Mouse (Mus musculus) kidney, postnatal 0 days (tissue): Measurements from ENCODE around the gene Hist1h2bc. TPM values are rescaled to one million over a fixed set of nuclear protein-coding genes. Genes with fewer than 3 reads are reported as not detected.

Experiments
- ATAC-seq: fragments of 200-750 bp; cut with Nextera tagmentation; replicated peaks from 2 replicates; pipeline ENCODE4 v1.8.0; 2017; ENCODE audit warnings: low read depth, moderate number of reproducible peaks, moderate TSS enrichment, moderate library complexity; ENCODE audit not compliant: low FRiP score
- DNase-seq: peaks from one replicate; pipeline ENCODE4 v3.0.0-alpha.2; 2016; ENCODE audit warnings: low spot score
- H3K27ac ChIP-seq: fragments of 300-500 bp; sonication (generic); 2 replicates; pipeline ENCODE4 v1.5.1; 2014; ENCODE audit warnings: mild to moderate bottlenecking
- H3K27me3 ChIP-seq: fragments of 300-500 bp; sonication (generic); 2 replicates; pipeline ENCODE4 v1.6.1; 2014; ENCODE audit warnings: low read length, mixed read lengths; ENCODE audit not compliant: insufficient read depth
- H3K36me3 ChIP-seq: fragments of 300-500 bp; sonication (generic); 2 replicates; pipeline ENCODE4 v1.6.1; 2014; ENCODE audit warnings: low read length, mixed read lengths; ENCODE audit not compliant: insufficient read depth
- H3K4me1 ChIP-seq: fragments of 300-500 bp; sonication (generic); replicated peaks from 2 replicates; pipeline ENCODE4 v1.6.1; 2014; ENCODE audit warnings: antibody characterized with exemption, low read length, mixed read lengths; ENCODE audit not compliant: insufficient read depth
- H3K4me2 ChIP-seq: fragments of 300-500 bp; sonication (generic); 2 replicates; pipeline ENCODE4 v1.6.1; 2014; ENCODE audit warnings: mild to moderate bottlenecking, low read length, moderate library complexity, mixed read lengths
- H3K4me3 ChIP-seq: fragments of 300-500 bp; sonication (generic); replicated peaks from 2 replicates; pipeline ENCODE4 v1.5.1; 2014; ENCODE audit warnings: low read depth, low read length
- H3K9ac ChIP-seq: fragments of 300-500 bp; sonication (generic); 2 replicates; pipeline ENCODE4 v1.6.1; 2014; ENCODE audit warnings: low read depth, low read length
- H3K9me3 ChIP-seq: fragments of 300-500 bp; sonication (generic); replicated peaks from 2 replicates; pipeline ENCODE4 v1.6.1; 2016; ENCODE audit warnings: low read length, inconsistent platforms, mixed read lengths
- CTCF ChIP-seq: IDR thresholded peaks from 2 replicates; pipeline ENCODE4 v1.5.1; 2016; ENCODE audit warnings: antibody characterized with exemption, low read depth, mild to moderate bottlenecking, moderate library complexity
- WGBS: fragments of 180-500 bp; shearing (Covaris S2); extraction: QIAGEN DNeasy Blood & Tissue Kit; methylation state at CpG from one replicate; pipeline ENCODE4 v1.1.7; 2014; 5-methylcytosine and 5-hydroxymethylcytosine counted together
- microRNA-seq: library from miRNA; unstranded; fragments of <30 nt; microRNA quantifications from one replicate; pipeline ENCODE4, GENCODE M21; 2016
- polyA plus RNA-seq: library from polyadenylated mRNA; unstranded; fragments of >200 nt; fragmentation: Nextera tagmentation; extraction: Ambion mirVana; gene quantifications from 2 replicates; pipeline ENCODE4 v1.2.1, GENCODE M21; 2015

The Hist1h2bc gene
- polyA plus RNA-seq, 1 experiment from 2014 or later, result 139 TPM

DNA sequence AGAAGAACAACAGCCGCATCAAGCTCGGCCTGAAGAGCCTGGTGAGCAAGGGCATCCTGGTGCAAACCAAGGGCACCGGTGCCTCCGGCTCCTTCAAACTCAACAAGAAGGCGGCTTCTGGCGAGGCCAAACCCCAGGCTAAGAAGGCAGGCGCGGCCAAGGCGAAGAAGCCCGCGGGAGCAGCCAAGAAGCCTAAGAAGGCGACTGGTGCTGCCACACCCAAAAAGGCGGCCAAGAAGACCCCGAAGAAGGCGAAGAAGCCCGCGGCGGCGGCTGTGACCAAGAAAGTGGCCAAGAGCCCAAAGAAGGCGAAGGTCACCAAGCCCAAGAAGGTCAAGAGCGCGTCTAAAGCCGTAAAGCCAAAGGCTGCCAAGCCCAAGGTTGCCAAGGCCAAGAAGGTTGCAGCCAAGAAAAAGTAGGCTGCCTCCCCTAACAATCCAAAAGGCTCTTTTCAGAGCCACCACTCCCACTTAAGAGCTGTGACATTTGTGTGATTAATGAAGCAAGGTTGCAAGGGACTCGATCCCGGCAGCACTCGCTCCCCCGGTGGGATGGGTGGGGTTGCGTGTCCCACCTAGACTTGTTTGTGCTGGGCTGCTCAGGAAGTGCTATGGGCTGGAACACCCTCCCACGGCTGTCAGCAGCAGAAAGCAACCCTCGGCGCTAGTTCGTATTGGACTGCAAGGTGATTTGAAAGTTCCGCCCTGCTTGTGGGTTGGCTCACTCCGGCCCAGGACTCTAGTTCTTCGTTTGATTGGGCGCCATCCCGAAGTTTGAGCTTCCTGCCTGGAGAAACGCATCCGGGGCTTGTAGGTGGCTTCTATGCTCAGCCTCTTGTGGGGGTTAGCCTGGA is 55.3 kb downstream of the Hist1h2bc start:
- Histone ChIP-seq H3K4me3 (peak overlapping the region; percentile 68), H3K4me2 (peak overlapping the region; percentile 90), H3K27ac (peak overlapping the region; percentile 99), H3K36me3 (no peaks in the 10 kb centered on the region), H3K27me3 (no peaks in the 10 kb centered on the region), H3K9me3 (no peaks in the 10 kb centered on the region), H3K4me1 (no peaks in the 10 kb centered on the region), H3K9ac (peak overlapping the region; percentile 92)
- DNase-seq (peak; percentile 99), ATAC-seq (peak; percentile 86)
- WGBS, result 0% methylated on average over 39 of the region's 39 CpGs
- no peak for TF ChIP-seq CTCF

- DNase-seq (no peak), ATAC-seq (no peak; the same call in 1 of the 2 replicates)
- peak overlapping the region; percentile 68 for H3K4me3 ChIP-seq
- no peak for TF ChIP-seq CTCF
- no peaks in the 10 kb centered on the region for H3K27me3 ChIP-seq
- H3K4me2 ChIP-seq, result peak overlapping the region; percentile 90
- no peaks in the 10 kb centered on the region for H3K4me1 ChIP-seq
- H3K27ac ChIP-seq, result peak overlapping the region; percentile 99
- 1% methylated on average over 14 of the region's 14 CpGs for WGBS
- H3K36me3 ChIP-seq, result no peaks in the 10 kb centered on the region
- H3K9ac ChIP-seq, result peak overlapping the region; percentile 92
- H3K9me3 ChIP-seq, result no peaks in the 10 kb centered on the region
These were observed 55.9 kb downstream of the Hist1h2bc start for GRCm38 (mm10) chr13:23739922-23740252.

- no peak for ATAC-seq
- Histone ChIP-seq H3K9me3 (no peaks in the 10 kb centered on the region), H3K27me3 (no peaks in the 10 kb centered on the region), H3K4me1 (no peaks in the 10 kb centered on the region), H3K9ac (peak overlapping the region; percentile 92), H3K27ac (peak overlapping the region; percentile 99), H3K36me3 (no peaks in the 10 kb centered on the region), H3K4me2 (peak overlapping the region; percentile 90), H3K4me3 (peak overlapping the region; percentile 68)
- TF ChIP-seq CTCF, result no peak
- DNase-seq, result no peak
- whole genome bisulfite sequencing, result 22% methylated on average over 13 of the region's 13 CpGs
These were observed 56.3 kb downstream of the Hist1h2bc start for GRCm38 (mm10) chr13:23740256-23740840.

GRCm38 (mm10) chr13:23740910-23741309 is 56.9 kb downstream of the Hist1h2bc start:
- Histone ChIP-seq H3K4me2 (peak overlapping the region; percentile 90), H3K4me3 (no peak overlapping the region), H3K27me3 (no peaks in the 10 kb centered on the region), H3K9ac (no peak overlapping the region), H3K4me1 (no peaks in the 10 kb centered on the region), H3K36me3 (no peaks in the 10 kb centered on the region), H3K27ac (no peak overlapping the region), H3K9me3 (no peaks in the 10 kb centered on the region)
- TF ChIP-seq CTCF, result no peak
- no peak for DNase-seq
- WGBS, result 49% methylated on average over 5 of the region's 5 CpGs
- ATAC-seq, result no peak

DNA sequence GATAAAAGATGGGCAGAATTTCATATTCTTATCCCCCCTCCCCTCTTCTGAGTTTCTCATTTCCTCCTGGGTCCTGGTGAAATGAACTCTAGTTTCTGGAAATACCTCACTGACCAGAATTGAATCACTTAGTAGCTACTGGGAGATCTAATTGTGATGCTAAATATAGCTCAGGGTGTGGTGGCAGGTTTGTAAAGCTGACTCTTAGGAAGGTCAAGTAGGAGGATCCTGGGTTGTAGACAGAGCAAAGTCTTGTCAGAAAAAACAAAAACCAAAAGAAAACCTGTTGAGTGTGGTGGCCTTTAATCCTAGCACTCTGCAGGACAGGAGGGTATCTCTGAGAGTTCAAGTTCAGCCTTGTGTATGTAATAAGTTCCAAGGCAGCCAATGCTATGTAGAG is 58.0 kb downstream of the Hist1h2bc start:
- Histone ChIP-seq H3K36me3 (no peaks in the 10 kb centered on the region), H3K4me2 (no peak overlapping the region), H3K27ac (no peak overlapping the region), H3K9ac (no peak overlapping the region), H3K4me3 (no peak overlapping the region), H3K9me3 (no peaks in the 10 kb centered on the region), H3K4me1 (no peaks in the 10 kb centered on the region), H3K27me3 (no peaks in the 10 kb centered on the region)
- no peak for DNase-seq
- no peak for ATAC-seq
- TF ChIP-seq CTCF, result no peak

Small RNA genes within 50 kb of the gene (microRNA-seq; reads per million reads assigned to microRNA genes)
- gene Gm44350, result not detected

Other genes starting within 250 kb of the Hist1h2bc start
- 0.06 TPM in 1 of 2 replicates, not detected in the other for gene Btn1a1, start 218.3 kb upstream of the Hist1h2bc start, polyA plus RNA-seq
- 0.13 and 0.28 TPM in 2 replicates for gene Btn2a2, start 195.3 kb upstream of the Hist1h2bc start, polyA plus RNA-seq
- 7.6 and 8.3 TPM in 2 replicates for gene Hist1h4h, start 153.1 kb upstream of the Hist1h2bc start, polyA plus RNA-seq
- gene Hist1h2af, start 150.3 kb upstream of the Hist1h2bc start, polyA plus RNA-seq, result 3.3 and 4.9 TPM in 2 replicates
- 3.9 and 4.0 TPM in 2 replicates for gene Hist1h3g, start 148.8 kb upstream of the Hist1h2bc start, polyA plus RNA-seq
- 0.37 and 0.43 TPM in 2 replicates for gene Hist1h2bh, start 140.8 kb upstream of the Hist1h2bc start, polyA plus RNA-seq
- gene Hist1h3f, start 140.1 kb upstream of the Hist1h2bc start, polyA plus RNA-seq, result 0.71 and 0.83 TPM in 2 replicates
- 0.58 TPM in 1 of 2 replicates, not detected in the other for gene Hist1h4f, start 132.6 kb upstream of the Hist1h2bc start, polyA plus RNA-seq
- 0.22 and 0.23 TPM in 2 replicates for gene Hist1h1d, start 130.9 kb upstream of the Hist1h2bc start, polyA plus RNA-seq
- gene Hist1h3e, start 121.8 kb upstream of the Hist1h2bc start, polyA plus RNA-seq, result 3.9 and 5.0 TPM in 2 replicates
- 42.2 and 50.2 TPM in 2 replicates for gene Hist1h2ae, start 113.0 kb upstream of the Hist1h2bc start, polyA plus RNA-seq
- 3.4 and 4.1 TPM in 2 replicates for gene Hist1h2bg, start 112.8 kb upstream of the Hist1h2bc start, polyA plus RNA-seq
- gene Hist1h2bf, start 110.0 kb upstream of the Hist1h2bc start, polyA plus RNA-seq, result 3.4 TPM in 2 replicates
- gene Hist1h2ad, start 109.8 kb upstream of the Hist1h2bc start, polyA plus RNA-seq, result 0.27 and 0.76 TPM in 2 replicates
- gene Hist1h3d, start 108.4 kb upstream of the Hist1h2bc start, polyA plus RNA-seq, result 2.6 and 4.2 TPM in 2 replicates
- 68.3 and 77.0 TPM in 2 replicates for gene Hist1h4d, start 102.6 kb upstream of the Hist1h2bc start, polyA plus RNA-seq
- 0.83 and 0.84 TPM in 2 replicates for gene Hist1h2be, start 63.1 kb upstream of the Hist1h2bc start, polyA plus RNA-seq
- 13.0 and 14.3 TPM in 2 replicates for gene Hist1h1e, start 61.6 kb upstream of the Hist1h2bc start, polyA plus RNA-seq
- gene Hist1h2ac, start 251 bp upstream of the Hist1h2bc start, polyA plus RNA-seq, result 0.75 and 1.1 TPM in 2 replicates
- not detected in 2 replicates for gene Hist1h1t, start 11.6 kb downstream of the Hist1h2bc start, polyA plus RNA-seq
- gene Hist1h4c, start 14.3 kb downstream of the Hist1h2bc start, polyA plus RNA-seq, result 5.2 and 7.4 TPM in 2 replicates
- gene Hfe, start 26.7 kb downstream of the Hist1h2bc start, polyA plus RNA-seq, result 16.8 and 18.0 TPM in 2 replicates
- 33.9 and 41.0 TPM in 2 replicates for gene Hist1h1c, start 54.6 kb downstream of the Hist1h2bc start, polyA plus RNA-seq
- gene Hist1h3c, start 61.4 kb downstream of the Hist1h2bc start, polyA plus RNA-seq, result 6.0 and 7.0 TPM in 2 replicates
- 2.1 and 2.2 TPM in 2 replicates for gene Hist1h2bb, start 62.5 kb downstream of the Hist1h2bc start, polyA plus RNA-seq
- gene Hist1h2ab, start 66.9 kb downstream of the Hist1h2bc start, polyA plus RNA-seq, result 21.7 and 26.6 TPM in 2 replicates
- 5.9 and 8.7 TPM in 2 replicates for gene Hist1h3b, start 68.1 kb downstream of the Hist1h2bc start, polyA plus RNA-seq
- gene Hist1h4b, start 72.8 kb downstream of the Hist1h2bc start, polyA plus RNA-seq, result 4.4 and 5.6 TPM in 2 replicates
- not detected in 2 replicates for gene Hist1h4a, start 77.0 kb downstream of the Hist1h2bc start, polyA plus RNA-seq
- gene Hist1h3a, start 78.2 kb downstream of the Hist1h2bc start, polyA plus RNA-seq, result 5.2 and 6.7 TPM in 2 replicates
- gene Hist1h1a, start 79.5 kb downstream of the Hist1h2bc start, polyA plus RNA-seq, result 1.3 and 1.8 TPM in 2 replicates
- 0.06 TPM in 1 of 2 replicates, not detected in the other for gene Trim38, start 85.7 kb downstream of the Hist1h2bc start, polyA plus RNA-seq
- gene Slc17a2, start 122.8 kb downstream of the Hist1h2bc start, polyA plus RNA-seq, result 0.96 TPM in 2 replicates
- 14.2 and 17.4 TPM in 2 replicates for gene Slc17a3, start 155.2 kb downstream of the Hist1h2bc start, polyA plus RNA-seq
- 79.1 and 84.5 TPM in 2 replicates for gene Slc17a1, start 183.6 kb downstream of the Hist1h2bc start, polyA plus RNA-seq
- 3.6 and 4.3 TPM in 2 replicates for gene Slc17a4, start 230.8 kb downstream of the Hist1h2bc start, polyA plus RNA-seq
- not detected in 2 replicates for gene Hist1h2ba, start 250.0 kb downstream of the Hist1h2bc start, polyA plus RNA-seq